Mouse (Mus musculus) heart, embryonic 13.5 days (tissue): ENCODE results near the gene Bptf. TPM values are rescaled to one million over a fixed set of nuclear protein-coding genes. Genes with fewer than 3 reads are reported as not detected.
"Not testable (repeated sequence)": the region's sequence is repeated elsewhere in the genome, so short reads cannot be mapped to it uniquely, and the experiment has no call there.

ENCODE experiments used
- ATAC-seq: fragments of 200-750 bp; cut with Nextera tagmentation; 2 replicates; pipeline ENCODE4 v1.8.0; 2017; ENCODE audit warnings: moderate TSS enrichment; ENCODE audit not compliant: insufficient number of reproducible peaks, low FRiP score, low TSS enrichment; ENCODE audit errors: extremely low read depth
- H3K27ac ChIP-seq: fragments of 300-500 bp; sonication (generic); replicated peaks from 2 replicates; pipeline ENCODE4 v1.5.1; 2015; ENCODE audit warnings: moderate library complexity, mild to moderate bottlenecking, inconsistent platforms
- H3K27me3 ChIP-seq: fragments of 300-500 bp; sonication (generic); replicated peaks from 2 replicates; pipeline ENCODE4 v1.6.1; 2015; ENCODE audit warnings: mild to moderate bottlenecking, inconsistent platforms
- H3K36me3 ChIP-seq: fragments of 300-500 bp; sonication (generic); 2 replicates; pipeline ENCODE4 v1.6.1; 2015; ENCODE audit warnings: mild to moderate bottlenecking, inconsistent platforms
- H3K4me1 ChIP-seq: fragments of 300-500 bp; sonication (generic); 2 replicates; pipeline ENCODE4 v1.6.1; 2015; ENCODE audit warnings: inconsistent platforms
- H3K4me2 ChIP-seq: fragments of 300-500 bp; sonication (generic); 2 replicates; pipeline ENCODE4 v1.6.1; 2015; ENCODE audit warnings: inconsistent platforms, mild to moderate bottlenecking, moderate library complexity
- H3K4me3 ChIP-seq: fragments of 300-500 bp; sonication (generic); 2 replicates; pipeline ENCODE4 v1.5.1; 2015; ENCODE audit warnings: moderate library complexity, mild to moderate bottlenecking, inconsistent platforms
- H3K9ac ChIP-seq: fragments of 300-500 bp; sonication (generic); 2 replicates; pipeline ENCODE4 v1.6.1; 2015; ENCODE audit warnings: inconsistent platforms, mild to moderate bottlenecking, moderate library complexity
- H3K9me3 ChIP-seq: fragments of 300-500 bp; sonication (generic); 2 replicates; pipeline ENCODE4 v1.6.1; 2016; ENCODE audit warnings: inconsistent platforms
- WGBS: fragments of 180-500 bp; shearing (Covaris S2); methylation state at CpG from one replicate; pipeline ENCODE4 v1.1.7; 2015; ENCODE audit warnings: mixed read lengths; 5-methylcytosine and 5-hydroxymethylcytosine counted together
- polyA plus RNA-seq: library from polyadenylated mRNA; unstranded; fragments of >200 nt; fragmentation: Nextera tagmentation; extraction: Ambion mirVana; gene quantifications from 2 replicates; pipeline ENCODE4 v1.2.1, GENCODE M21; 2015

Bptf gene
- polyA plus RNA-seq, 1 experiment from 2014 or later: 18.3 TPM

GRCm38 (mm10) chr11:107137593-107137992 is 5.7 kb upstream of the Bptf start:
- no peaks in the 10 kb centered on the region for H3K27me3 ChIP-seq
- H3K9ac ChIP-seq: no peak overlapping the region
- H3K36me3 ChIP-seq: no peaks in the 10 kb centered on the region
- no peak overlapping the region for H3K4me2 ChIP-seq
- H3K9me3 ChIP-seq: no peaks in the 10 kb centered on the region
- H3K4me3 ChIP-seq: no peak overlapping the region
- WGBS: 95% methylated on average over 6 of the region's 6 CpGs
- no peak overlapping the region for H3K27ac ChIP-seq
- peaks cover 3% of the 10 kb centered on the region for H3K4me1 ChIP-seq
- ATAC-seq: no peak

GRCm38 (mm10) chr11:107136458-107136857 is 4.5 kb upstream of the Bptf start:
- H3K27me3 ChIP-seq, H3K4me1 ChIP-seq, H3K9me3 ChIP-seq, H3K36me3 ChIP-seq, H3K9ac ChIP-seq, ATAC-seq, H3K27ac ChIP-seq, H3K4me3 ChIP-seq, H3K4me2 ChIP-seq: not testable (repeated sequence)
- 83% methylated on average over 10 of the region's 10 CpGs for WGBS

GRCm38 (mm10) chr11:107135741-107136140 is 3.8 kb upstream of the Bptf start:
- no peak overlapping the region for H3K27ac ChIP-seq
- no peaks in the 10 kb centered on the region for H3K36me3 ChIP-seq
- ATAC-seq: no peak
- H3K9me3 ChIP-seq: no peaks in the 10 kb centered on the region
- peaks cover 4% of the 10 kb centered on the region for H3K4me1 ChIP-seq
- H3K4me3 ChIP-seq: no peak overlapping the region
- 53% methylated on average over 3 of the region's 3 CpGs for WGBS
- no peaks in the 10 kb centered on the region for H3K27me3 ChIP-seq
- no peak overlapping the region for H3K4me2 ChIP-seq
- no peak overlapping the region for H3K9ac ChIP-seq

- Histone ChIP-seq H3K4me1 (peaks cover 20% of the 10 kb centered on the region), H3K4me3 (peak overlapping the region; percentile 91), H3K9me3 (no peaks in the 10 kb centered on the region), H3K9ac (peak overlapping the region; percentile 99), H3K27ac (peak overlapping the region; percentile 97), H3K36me3 (no peaks in the 10 kb centered on the region), H3K4me2 (peak overlapping the region; percentile 97), H3K27me3 (no peaks in the 10 kb centered on the region)
- under 1% methylated on average over 16 of the region's 16 CpGs for WGBS
- 0 out of 2 replicates have a peak, but pooled peaks have one; percentile 17 for ATAC-seq
Observed at GRCm38 (mm10) chr11:107132426-107132825, 499 bp upstream of the Bptf start.

GRCm38 (mm10) chr11:107130879-107131748 is 813 bp downstream of the Bptf start:
- Histone ChIP-seq H3K27me3 (no peaks in the 10 kb centered on the region), H3K9me3 (no peaks in the 10 kb centered on the region), H3K9ac (peak overlapping the region; percentile 99), H3K4me2 (peak overlapping the region; percentile 93), H3K27ac (peak overlapping the region; percentile 97), H3K36me3 (no peaks in the 10 kb centered on the region), H3K4me3 (peak overlapping the region; percentile 91), H3K4me1 (peaks cover 25% of the 10 kb centered on the region)
- ATAC-seq: peak; percentile 56
- WGBS: under 1% methylated on average over 46 of the region's 65 CpGs

- peak overlapping the region; percentile 99 for H3K9ac ChIP-seq
- no peak for ATAC-seq
- WGBS: 2% methylated on average over 18 of the region's 18 CpGs
- H3K4me1 ChIP-seq: peaks cover 29% of the 10 kb centered on the region
- H3K27ac ChIP-seq: peak overlapping the region; percentile 97
- no peaks in the 10 kb centered on the region for H3K27me3 ChIP-seq
- H3K4me3 ChIP-seq: peak overlapping the region; percentile 91
- H3K36me3 ChIP-seq: no peaks in the 10 kb centered on the region
- no peaks in the 10 kb centered on the region for H3K9me3 ChIP-seq
- H3K4me2 ChIP-seq: peak overlapping the region; percentile 93
Observed at GRCm38 (mm10) chr11:107130221-107130788, 1.6 kb downstream of the Bptf start.

GRCm38 (mm10) chr11:107129641-107130040 is 2.3 kb downstream of the Bptf start:
- Histone ChIP-seq H3K4me2 (peak overlapping the region; percentile 93), H3K9ac (peak overlapping the region; percentile 99), H3K27ac (no peak overlapping the region), H3K36me3 (no peaks in the 10 kb centered on the region), H3K27me3 (no peaks in the 10 kb centered on the region), H3K4me1 (peaks cover 34% of the 10 kb centered on the region), H3K9me3 (no peaks in the 10 kb centered on the region), H3K4me3 (peak overlapping the region; percentile 91)
- WGBS: 25% methylated on average over 2 of the region's 2 CpGs
- ATAC-seq: no peak

- H3K9ac ChIP-seq, H3K27ac ChIP-seq, H3K4me3 ChIP-seq, ATAC-seq, H3K27me3 ChIP-seq, H3K4me2 ChIP-seq, H3K36me3 ChIP-seq, H3K9me3 ChIP-seq: not testable (repeated sequence)
- WGBS: 100% methylated on average over 1 of the region's 2 CpGs
- H3K4me1 ChIP-seq: peaks cover 47% of the 10 kb centered on the region
Observed at GRCm38 (mm10) chr11:107126716-107127115, 5.2 kb downstream of the Bptf start.

- H3K4me2 ChIP-seq: peak overlapping the region; percentile 38; the same call in 1 of the 2 replicates
- no peaks in the 10 kb centered on the region for H3K27me3 ChIP-seq
- H3K36me3 ChIP-seq: no peaks in the 10 kb centered on the region
- H3K27ac ChIP-seq: no peak overlapping the region
- no peaks in the 10 kb centered on the region for H3K9me3 ChIP-seq
- no peak overlapping the region for H3K4me3 ChIP-seq
- H3K9ac ChIP-seq: no peak overlapping the region
- WGBS: 82% methylated on average over 4 of the region's 4 CpGs
- no peak for ATAC-seq
- peaks cover 48% of the 10 kb centered on the region for H3K4me1 ChIP-seq
Observed at GRCm38 (mm10) chr11:107125011-107125410, 6.9 kb downstream of the Bptf start.

- Histone ChIP-seq H3K27ac (no peak overlapping the region; the same call in 1 of the 2 replicates), H3K36me3 (no peaks in the 10 kb centered on the region), H3K9me3 (no peaks in the 10 kb centered on the region), H3K9ac (peak overlapping the region; percentile 44), H3K27me3 (no peaks in the 10 kb centered on the region), H3K4me2 (peak overlapping the region; percentile 38), H3K4me1 (peaks cover 41% of the 10 kb centered on the region), H3K4me3 (no peak overlapping the region)
- 10% methylated on average over 7 of the region's 7 CpGs for WGBS
- no peak for ATAC-seq
Observed at GRCm38 (mm10) chr11:107124327-107124731, 7.6 kb downstream of the Bptf start.

GRCm38 (mm10) chr11:107117789-107118188 is 14.1 kb downstream of the Bptf start:
- no peak for ATAC-seq
- no peaks in the 10 kb centered on the region for H3K36me3 ChIP-seq
- H3K9ac ChIP-seq: no peak overlapping the region
- no peaks in the 10 kb centered on the region for H3K9me3 ChIP-seq
- no peaks in the 10 kb centered on the region for H3K27me3 ChIP-seq
- no peak overlapping the region for H3K27ac ChIP-seq
- no peak overlapping the region for H3K4me3 ChIP-seq
- peaks cover 46% of the 10 kb centered on the region for H3K4me1 ChIP-seq
- H3K4me2 ChIP-seq: no peak overlapping the region
- 68% methylated on average over 12 of the region's 12 CpGs for WGBS
